Mouse (Mus musculus) mature B cell (primary cell): ENCODE measurements around the gene Chid1.
"Not testable (repeated sequence)": the region's sequence is repeated elsewhere in the genome, so short reads cannot be mapped to it uniquely, and the experiment has no call there.

Experiments
- in situ Hi-C: fragments of 300-500 bp; cut with MboI; formaldehyde crosslinking; loops from 2 replicates; pipeline ENCODE4 v1.14.3; 2019

Chid1 gene

DNA sequence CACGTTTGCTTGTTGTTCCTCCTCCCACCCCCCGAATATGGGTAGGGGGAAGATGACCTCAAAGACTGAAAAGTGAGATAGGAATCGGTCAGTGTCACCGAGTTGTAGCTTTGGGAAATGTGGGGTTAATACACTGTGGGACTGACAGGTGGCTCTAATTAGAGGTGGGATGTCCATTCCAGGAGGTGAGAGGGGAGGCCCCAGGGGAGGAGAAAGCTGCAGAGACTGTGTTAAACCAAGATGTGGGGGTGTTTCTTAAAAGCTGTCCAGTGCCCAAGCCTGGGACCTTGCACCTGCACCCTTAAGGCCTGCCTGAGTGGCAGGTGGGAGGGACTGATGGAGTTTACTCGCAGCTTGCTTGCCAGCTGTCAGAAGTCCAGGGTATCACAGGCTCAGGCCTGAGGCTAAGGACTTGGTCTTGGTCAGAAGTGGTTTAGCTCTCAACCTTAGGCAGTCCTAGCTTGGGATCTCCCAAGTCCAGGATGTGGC is 77.3 kb downstream of the Chid1 start:
- in situ Hi-C loops: no loop called here

DNA sequence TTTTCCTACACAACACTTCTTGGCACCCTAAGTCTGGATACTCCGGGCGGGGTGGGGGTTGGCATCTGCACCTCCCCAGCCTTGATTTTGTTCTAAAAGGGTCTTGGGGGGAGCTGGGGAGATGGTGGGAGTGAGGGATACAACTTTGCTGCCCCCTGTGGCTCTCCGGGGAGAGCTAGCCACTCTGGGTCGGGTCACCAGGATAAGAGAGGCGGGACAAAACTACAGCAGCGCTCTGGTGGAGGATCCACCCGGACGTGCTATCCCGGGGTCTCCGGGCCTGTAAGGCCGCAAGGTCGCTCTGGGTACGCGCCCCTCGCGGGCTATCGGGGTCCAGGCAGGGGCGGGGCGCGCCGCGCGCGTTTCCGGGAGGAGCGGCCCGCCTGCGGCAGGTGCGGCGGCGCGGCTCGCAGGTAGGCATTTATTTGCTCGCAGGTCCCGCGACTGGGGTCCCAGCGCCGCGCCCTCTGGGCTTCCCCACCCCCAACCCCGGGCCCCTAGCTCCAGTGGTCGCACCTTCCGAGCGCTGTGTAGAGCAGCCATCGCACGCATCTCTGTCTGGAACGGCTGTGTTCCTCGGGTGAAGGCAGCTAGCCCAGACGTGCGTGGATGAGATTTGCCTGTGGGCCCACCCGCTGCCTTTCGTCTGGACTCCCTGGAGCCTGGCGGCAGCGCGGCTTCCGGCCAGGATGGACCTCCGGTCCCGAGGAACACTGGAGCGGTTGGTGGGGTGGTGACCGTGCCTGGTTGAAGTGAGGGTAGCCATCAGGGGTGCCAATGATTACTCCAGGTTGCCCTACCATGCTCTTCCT is 77.9 kb downstream of the Chid1 start:
- in situ Hi-C loops: no loop called here

DNA sequence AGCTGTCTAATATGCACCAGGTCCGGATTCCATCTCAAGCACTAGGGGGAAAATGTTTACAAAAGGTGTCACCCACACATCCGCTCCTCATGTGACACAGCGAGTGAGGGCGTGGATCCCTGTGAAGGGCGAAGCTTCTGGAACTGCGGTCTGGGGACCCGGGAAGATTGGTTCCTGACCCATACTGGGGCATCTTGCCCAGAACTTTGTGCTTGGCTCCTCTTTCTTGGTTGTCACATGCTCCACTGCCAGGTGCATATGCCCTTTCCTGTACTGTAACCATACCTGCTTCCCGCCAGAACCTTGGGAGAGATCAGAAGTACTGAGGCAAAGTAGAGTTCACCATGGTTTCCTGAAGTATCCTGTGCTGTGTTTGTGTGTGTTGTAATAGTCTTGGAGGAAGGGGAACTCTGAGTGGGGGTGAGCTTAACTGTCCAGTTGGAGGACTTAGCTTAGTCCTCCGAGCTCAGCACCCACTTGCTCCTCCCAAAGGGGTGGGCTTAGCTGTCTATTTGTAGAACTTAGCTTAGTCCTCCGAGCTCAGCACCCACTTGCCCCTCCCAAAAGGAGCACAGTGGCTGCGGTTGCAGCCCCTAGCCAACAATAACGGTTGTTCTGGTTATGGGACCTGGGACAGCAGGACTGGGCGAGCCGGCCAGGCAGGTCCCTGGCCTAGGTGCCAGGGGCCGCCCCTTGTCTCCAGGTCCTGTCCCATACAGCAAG is 79.1 kb downstream of the Chid1 start, which contains the start of gene Cracr2b:
TSS of gene Cracr2b (plus strand) at position 704 of the 723 bp plus-strand sequence.
- in situ Hi-C loops: no loop called here

DNA sequence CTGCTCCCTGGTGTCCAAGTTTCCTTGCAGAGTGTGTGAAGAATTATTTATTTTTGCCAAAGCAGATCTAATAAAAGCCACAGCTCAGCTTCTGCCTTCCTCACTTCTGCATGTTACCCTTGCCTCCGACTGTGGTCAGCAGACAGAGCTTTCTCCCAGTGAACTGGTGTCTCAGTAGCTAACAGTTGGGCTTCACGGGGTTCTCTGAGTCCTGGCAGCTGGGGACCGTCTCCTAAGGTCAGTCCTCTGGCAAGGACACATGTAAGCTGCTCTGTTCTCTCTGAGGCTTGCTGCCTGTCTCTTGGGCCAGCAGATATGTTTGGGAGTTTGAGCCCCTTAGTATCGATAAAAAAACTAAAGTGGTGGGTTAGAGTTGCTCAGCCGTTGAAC is 79.7 kb downstream of the Chid1 start:
- in situ Hi-C loops: no loop called here

DNA sequence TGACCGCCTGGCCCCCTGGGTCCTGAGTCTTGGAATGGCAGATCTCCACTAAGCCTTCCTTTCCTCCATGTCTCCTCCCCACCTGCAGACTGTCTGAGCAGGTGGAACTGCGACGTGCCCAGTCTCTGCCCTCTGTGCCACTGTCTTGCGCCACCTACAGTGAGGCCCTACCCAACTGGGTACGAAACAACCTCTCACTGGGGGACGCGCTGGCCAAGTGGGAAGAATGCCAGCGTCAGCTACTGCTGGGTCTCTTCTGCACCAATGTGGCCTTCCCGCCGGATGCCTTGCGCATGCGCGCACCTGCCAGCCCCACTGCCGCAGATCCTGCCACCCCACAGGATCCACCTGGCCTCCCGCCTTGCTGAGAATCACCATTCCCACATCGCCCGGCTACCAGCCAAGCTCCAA is 80.4 kb downstream of the Chid1 start:
- in situ Hi-C loops: no loop called here

DNA sequence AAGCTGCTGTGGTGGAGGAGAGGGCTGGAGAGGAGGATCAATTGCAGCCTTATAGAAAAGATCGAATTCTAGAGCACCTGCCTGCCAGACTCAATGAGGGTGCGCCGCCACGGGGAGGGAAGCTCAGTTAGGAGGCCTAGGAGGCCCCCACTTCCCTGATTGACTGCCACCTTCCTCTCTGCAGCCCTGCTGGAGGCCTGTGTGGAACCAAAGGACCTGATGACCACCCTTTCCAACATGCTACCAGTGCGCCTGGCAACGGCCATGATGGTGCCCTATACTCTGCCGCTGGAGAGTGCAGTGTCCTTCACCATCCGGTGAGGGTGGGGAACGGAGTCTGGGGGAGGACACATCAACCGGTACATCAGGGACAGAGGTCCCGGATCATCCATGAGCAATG is 81.0 kb downstream of the Chid1 start:
- in situ Hi-C loops: no loop called here

DNA sequence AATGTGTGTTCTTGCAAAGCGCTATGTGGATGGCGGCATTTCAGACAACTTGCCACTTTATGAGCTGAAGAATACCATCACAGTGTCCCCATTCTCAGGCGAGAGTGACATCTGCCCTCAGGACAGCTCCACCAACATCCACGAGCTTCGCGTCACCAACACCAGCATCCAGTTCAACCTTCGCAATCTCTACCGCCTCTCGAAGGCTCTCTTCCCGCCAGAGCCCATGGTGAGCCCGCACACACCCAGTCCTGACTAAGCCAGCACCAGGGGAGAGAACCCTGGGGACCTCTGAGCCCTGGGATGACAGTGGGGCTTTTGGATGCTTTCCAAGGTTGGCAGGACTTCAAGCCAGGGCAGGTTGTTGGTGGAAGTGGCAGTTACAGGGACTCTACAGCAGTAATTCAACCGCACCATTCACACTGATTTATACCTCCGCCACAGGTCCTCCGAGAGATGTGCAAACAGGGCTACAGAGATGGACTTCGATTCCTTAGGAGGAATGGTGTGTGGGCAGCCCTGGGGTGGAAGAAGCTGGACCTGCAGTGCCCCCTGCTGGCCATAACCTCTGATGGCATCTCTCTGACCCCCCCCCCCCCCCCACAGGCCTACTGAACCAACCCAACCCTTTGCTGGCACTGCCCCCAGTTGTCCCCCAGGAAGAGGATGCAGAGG is 81.5 kb downstream of the Chid1 start:
- in situ Hi-C loops: no loop called here

DNA sequence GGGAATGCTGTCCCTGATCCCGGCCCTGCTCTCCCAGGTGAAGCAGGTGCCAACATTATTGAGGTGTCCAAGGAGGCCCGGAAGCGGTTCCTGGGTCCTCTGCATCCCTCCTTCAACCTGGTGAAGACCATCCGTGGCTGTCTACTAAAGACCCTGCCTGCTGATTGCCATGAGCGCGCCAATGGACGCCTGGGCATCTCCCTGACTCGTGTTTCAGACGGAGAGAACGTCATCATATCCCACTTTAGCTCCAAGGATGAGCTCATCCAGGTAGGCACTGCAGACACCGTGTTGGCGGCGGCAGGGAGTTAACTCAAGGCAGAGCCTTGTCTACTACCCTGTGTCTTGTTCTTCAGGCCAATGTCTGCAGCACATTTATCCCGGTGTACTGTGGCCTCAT is 82.4 kb downstream of the Chid1 start:
- in situ Hi-C loops: no loop called here

DNA sequence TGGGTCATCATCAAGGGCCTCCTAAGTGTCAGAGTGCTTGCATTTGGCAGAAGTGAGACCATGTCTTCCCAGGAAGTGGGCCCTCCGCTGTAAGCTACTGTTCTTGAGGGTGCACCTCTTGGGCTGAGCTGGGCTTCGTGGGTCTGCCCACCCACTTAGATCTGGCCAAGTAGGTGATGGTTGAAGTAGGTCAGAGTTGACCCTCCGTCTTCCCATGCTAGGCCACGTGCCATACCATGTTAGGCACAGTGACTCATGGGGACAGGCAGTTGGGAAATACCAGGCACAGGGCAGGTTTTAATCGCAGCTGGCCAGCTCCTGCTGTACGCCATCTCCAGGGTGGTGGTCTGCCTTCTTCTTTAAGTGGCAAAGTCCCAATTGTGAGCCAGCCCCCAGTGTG is 82.9 kb downstream of the Chid1 start:
- in situ Hi-C loops: no loop called here

DNA sequence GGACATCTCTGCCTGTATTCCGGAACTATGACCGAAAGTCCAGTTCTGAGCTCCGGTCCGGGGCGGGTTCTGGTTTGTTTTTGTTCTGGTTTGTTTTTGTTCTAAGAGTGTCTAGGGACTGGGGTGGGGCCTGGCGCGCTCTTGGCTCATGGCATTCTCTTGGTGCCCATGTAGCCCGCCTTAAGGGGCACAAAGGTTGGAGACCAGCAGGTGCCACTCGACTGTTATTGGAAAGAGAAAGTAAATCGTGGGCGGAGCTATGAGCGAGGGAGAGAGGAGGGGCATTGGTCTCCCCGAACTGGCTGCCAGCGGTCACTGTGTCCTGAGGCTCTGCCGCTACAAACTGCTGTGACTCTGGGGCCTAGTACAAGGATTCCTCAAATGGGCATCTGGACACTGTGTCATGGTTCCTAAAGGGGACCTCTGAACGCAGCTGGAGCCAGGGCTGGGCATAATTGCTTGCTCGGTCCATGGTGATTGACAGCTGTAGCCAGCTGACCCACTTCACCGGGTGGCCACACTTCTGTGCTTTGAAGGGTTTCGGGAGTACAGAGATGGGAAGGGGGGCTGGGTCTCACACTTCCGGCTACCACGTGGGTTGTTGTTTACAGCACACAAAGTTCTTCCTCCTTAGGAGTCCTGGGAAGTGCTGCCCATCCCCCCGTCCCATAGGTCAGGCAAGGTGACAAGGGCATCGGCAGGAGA is 83.9 kb downstream of the Chid1 start:
- in situ Hi-C loops: no loop called here

DNA sequence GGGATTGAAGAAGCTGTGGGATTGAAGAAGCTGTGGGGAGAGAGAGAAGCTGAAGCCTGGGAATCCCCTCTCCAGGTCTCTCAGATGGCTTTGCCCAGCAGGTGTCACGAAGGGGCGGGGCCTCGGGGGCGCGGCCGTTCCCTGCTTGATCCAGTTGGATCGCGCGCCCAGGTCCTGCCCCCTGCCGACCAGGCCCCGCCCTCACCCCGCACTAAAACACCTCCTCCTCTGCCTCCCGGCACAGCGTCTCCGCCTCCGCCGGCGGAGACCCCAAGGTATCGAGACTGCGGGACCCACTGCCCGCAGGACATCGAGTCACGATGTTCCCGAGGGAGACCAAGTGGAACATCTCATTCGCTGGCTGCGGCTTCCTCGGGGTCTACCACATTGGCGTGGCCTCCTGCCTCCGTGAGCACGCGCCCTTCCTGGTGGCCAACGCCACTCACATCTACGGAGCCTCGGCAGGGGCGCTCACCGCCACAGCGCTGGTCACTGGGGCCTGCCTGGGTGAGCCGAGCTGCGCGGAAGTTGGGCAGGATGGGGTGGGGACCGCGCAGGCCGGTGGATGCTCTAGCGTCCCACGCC is 84.6 kb downstream of the Chid1 start, which contains the start of gene Pnpla2:
TSS of gene Pnpla2 (plus strand) at position 232 of the 585 bp plus-strand sequence.
- in situ Hi-C loops: no loop called here

DNA sequence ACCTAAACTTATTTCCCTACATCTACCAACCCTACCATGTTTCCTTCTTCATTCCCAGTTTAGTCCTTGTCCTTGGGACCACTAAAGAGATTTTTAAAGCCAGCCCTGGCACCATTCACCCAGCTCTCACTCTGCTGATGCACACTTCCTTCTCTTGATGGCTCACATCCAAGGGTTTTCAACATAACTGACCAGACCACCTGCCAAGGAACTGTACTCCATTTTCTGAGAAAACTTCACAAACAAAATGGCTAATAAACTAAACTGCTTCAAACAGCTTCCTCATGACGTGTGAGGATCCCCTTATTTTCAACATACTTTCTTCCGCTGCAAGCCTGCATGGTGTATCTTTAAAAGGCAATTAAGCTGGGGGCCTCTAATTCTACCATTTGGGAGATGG is 86.0 kb downstream of the Chid1 start:
- in situ Hi-C loops: no loop called here

DNA sequence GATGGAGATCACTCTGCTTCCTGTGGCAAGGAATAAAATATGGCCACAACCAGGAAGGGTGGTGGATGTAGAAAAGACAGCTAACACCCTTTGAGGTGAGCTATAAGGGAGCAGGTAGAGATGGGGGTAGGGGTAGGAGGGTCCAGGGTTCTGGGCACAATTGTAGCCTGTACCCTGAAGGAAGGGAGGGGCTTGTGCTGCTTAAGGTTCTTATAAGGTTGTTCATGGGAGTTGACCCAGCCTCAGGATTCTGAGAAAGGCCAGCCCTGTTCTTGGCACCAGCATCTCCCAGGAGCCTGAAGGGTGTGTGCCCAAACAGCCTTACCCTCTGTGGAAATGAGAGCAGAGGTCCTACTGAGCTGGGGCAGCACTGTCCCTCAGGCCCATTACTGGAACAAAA is 87.7 kb downstream of the Chid1 start:
- in situ Hi-C loops: no loop called here

DNA sequence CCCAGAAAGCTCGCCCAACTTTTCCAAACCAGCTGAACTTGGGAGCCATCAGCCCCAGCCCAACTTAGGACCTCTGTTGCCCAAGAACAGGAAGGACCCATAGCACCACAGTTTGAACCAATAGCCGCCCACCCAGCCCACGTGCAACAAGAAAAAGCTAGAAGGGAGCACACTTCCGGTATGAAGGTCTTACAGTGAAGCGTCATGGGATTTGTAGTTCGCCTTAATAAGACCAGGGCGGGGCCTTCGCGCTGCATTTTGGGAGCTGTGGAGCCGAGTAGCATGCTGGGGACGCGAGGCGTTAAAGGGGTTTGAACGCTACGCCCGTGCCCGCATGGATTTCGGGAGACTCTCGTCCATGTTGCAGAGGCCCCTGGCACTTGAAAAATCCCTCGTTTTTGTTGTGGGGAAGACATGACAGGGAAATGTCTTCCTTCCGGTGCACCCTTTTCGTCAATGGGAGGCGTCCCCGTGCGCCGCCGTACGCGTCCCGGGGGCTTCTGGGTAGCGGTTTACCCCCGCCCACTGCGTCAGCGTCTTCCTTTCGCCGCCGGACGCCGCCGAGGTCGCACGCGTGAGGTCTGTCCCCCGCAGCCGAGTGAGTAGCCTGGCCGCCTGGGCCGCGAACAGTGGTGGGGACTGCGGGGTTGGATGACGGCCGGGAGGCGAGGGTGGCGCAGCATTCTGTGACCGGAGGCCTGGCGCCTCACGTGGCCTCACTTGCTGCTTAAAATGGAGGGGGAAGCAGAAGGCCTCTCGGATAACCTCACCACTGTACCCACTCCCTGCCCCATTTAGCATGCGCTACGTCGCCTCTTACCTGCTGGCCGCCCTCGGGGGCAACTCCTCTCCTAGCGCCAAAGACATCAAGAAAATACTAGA is 92.3 kb downstream of the Chid1 start, which contains the start of gene Rplp2:
TSS of gene Rplp2 (plus strand) at position 261 of the 882 bp plus-strand sequence.
- in situ Hi-C loops: no loop called here

DNA sequence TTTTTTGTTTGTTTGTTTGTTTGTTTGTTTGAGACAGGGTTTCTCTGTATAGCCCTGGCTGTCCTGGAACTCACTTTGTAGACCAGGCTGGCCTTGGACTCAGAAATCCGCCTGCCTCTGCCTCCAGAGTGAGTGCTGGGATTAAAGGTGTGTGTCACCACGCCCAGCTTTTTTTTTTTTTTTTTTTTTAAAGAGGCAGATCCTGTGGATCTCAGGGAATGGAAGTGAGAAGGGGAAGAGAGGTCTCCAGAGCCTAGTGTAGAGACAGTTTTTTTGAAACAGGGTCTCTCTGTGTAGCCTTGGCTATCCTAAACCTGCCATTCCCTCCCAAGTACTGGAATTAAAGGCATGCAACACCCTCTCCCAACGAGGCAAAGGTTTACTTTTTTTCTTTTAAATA is 93.3 kb downstream of the Chid1 start:
- in situ Hi-C loops: not testable (repeated sequence)

DNA sequence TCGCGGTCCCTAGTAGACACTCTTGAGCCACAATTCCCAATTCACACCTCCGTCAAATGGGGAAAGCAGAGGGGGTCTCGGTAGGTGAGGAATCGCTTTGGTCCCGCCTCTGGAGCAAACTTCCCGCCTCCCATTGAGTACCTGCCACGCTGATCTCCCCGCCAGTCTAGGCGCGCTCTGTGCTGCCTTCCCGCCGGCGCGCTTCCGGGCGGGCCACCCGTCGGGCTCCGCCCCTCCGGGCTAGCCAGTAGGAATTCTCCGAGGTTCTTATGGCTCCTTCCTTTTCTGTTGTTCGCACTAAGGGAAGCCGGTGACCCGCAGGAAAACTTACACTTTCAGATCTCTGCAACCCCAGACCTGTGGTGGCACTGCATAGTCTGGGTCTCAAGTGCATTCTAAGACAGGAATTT is 95.8 kb downstream of the Chid1 start, which contains the start of gene Pidd1:
TSS of gene Pidd1 (minus strand) at position 198 of the 410 bp plus-strand sequence.
- in situ Hi-C loops: no loop called here
